Mouse (Mus musculus) C2C12 (cell line): ENCODE results near the gene Ppard. TPM values are rescaled to one million over a fixed set of nuclear protein-coding genes. Genes with fewer than 3 reads are reported as not detected.
"Not testable (repeated sequence)": the region's sequence is repeated elsewhere in the genome, so short reads cannot be mapped to it uniquely, and the experiment has no call there.

Experiments used
- H3K27me3 ChIP-seq: one replicate; pipeline ENCODE4 v1.6.1; 2011; ENCODE audit not compliant: control insufficient read depth, insufficient read depth, insufficient read length
- H3K36me3 ChIP-seq: one replicate; pipeline ENCODE4 v1.6.1; 2011; ENCODE audit not compliant: control insufficient read depth, insufficient read depth
- H3K4me3 ChIP-seq: one replicate; pipeline ENCODE4 v1.5.1; 2011; ENCODE audit warnings: mild to moderate bottlenecking, control low read depth; ENCODE audit not compliant: poor library complexity, insufficient read depth, severe bottlenecking
- H3K79me2 ChIP-seq: one replicate; pipeline ENCODE4 v1.6.1; 2011; ENCODE audit not compliant: control insufficient read depth, insufficient read depth
- H3K79me3 ChIP-seq: one replicate; pipeline ENCODE4 v1.6.1; 2011; ENCODE audit warnings: low read depth, control low read depth
- H3ac ChIP-seq: one replicate; pipeline ENCODE3; 2011; ENCODE audit warnings: low read depth; ENCODE audit not compliant: control insufficient read depth, insufficient read length
- CEBPB ChIP-seq: IDR thresholded peaks from one replicate; pipeline ENCODE4 v1.6.1; 2011; ENCODE audit warnings: low read depth, mild to moderate bottlenecking, control low read depth, moderate library complexity
- CTCF ChIP-seq: IDR thresholded peaks from one replicate; pipeline ENCODE4 v1.5.1; 2011; ENCODE audit not compliant: control insufficient read depth, insufficient read depth, insufficient read length
- FOSL1 ChIP-seq: IDR thresholded peaks from one replicate; pipeline ENCODE4 v1.8.0; 2011; ENCODE audit warnings: mild to moderate bottlenecking, low read length; ENCODE audit not compliant: poor library complexity, insufficient read depth, severe bottlenecking
- MAX ChIP-seq: IDR thresholded peaks from one replicate; pipeline ENCODE4 v1.6.1; 2011; ENCODE audit warnings: mild to moderate bottlenecking, control low read depth
- MYOD1 ChIP-seq: IDR thresholded peaks from one replicate; pipeline ENCODE4 v1.6.1; 2011; ENCODE audit warnings: low read depth; ENCODE audit not compliant: control insufficient read depth, insufficient read length
- MYOG ChIP-seq: IDR thresholded peaks from one replicate; pipeline ENCODE4 v1.6.1; 2011; ENCODE audit not compliant: control insufficient read depth, insufficient read length; ENCODE audit errors: extremely low read depth
- USF1 ChIP-seq: IDR thresholded peaks from one replicate; pipeline ENCODE4 v1.6.1; 2011; ENCODE audit warnings: low read depth, mild to moderate bottlenecking, control low read depth, moderate library complexity
- polyA plus RNA-seq: library from polyadenylated mRNA; unstranded; fragments of >200 nt; fragmentation: generic; extraction: Trizol; gene quantifications from one replicate; pipeline ENCODE4 v1.2.1, GENCODE M21; 2012; ENCODE audit warnings: missing spikeins

The Ppard gene
- polyA plus RNA-seq, 1 experiment = 24.7 TPM

DNA sequence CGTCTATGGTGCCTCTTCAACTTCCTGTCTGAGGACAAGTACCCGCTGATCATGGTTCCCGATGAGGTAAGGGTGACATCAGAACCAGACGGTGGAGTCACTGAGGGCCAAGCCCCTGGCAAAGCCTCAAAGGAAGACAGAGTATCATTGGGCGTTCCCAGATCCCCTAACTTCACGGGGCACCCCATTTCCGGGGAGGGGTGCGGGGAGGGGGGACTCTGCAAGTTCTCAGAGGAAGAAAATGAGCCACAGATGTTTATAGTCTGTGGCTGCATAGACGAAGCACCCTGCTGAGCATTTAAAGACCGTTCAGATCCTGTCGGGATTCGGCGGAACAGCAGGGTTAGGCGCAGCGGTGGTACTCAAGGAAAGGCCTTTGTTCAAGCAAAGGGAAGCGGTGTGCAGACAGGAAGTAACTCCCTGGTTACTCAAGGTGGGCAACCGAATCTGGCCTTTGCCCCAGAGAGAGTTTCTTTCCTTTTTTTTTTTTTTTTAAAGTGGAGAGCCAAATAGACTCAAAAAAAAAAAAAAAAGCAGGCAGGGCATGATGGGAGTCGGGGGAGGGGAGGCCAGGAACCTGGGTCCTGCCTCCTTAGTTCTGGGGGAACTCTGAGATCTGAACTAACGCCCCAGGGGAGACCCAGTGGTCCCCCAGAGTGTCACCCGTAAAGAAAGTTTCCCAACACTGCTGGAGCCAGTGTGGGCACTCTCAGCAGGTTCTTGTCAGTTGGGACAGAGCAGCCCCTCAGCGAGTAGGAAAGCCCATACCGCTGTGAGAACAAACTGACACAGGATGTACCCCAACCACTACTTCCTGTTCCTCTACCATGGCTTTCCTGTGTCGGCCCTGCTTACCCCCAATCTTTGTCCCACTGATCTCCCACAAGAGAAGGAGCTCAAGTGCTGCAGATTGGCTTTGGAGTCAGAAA, 14.5 kb upstream of the Ppard start:
- Histone ChIP-seq H3K36me3 (no peaks in the 10 kb centered on the region), H3K27me3 (no peaks in the 10 kb centered on the region), H3ac (no peak overlapping the region), H3K79me2 (no peaks in the 10 kb centered on the region), H3K79me3 (no peaks in the 10 kb centered on the region), H3K4me3 (no peak overlapping the region)
- no peak for TF ChIP-seq MYOG
- no peak for TF ChIP-seq CTCF
- no peak for TF ChIP-seq FOSL1
- TF ChIP-seq MYOD1 = no peak
- no peak for TF ChIP-seq CEBPB
- TF ChIP-seq USF1 = no peak
- TF ChIP-seq MAX = no peak

DNA sequence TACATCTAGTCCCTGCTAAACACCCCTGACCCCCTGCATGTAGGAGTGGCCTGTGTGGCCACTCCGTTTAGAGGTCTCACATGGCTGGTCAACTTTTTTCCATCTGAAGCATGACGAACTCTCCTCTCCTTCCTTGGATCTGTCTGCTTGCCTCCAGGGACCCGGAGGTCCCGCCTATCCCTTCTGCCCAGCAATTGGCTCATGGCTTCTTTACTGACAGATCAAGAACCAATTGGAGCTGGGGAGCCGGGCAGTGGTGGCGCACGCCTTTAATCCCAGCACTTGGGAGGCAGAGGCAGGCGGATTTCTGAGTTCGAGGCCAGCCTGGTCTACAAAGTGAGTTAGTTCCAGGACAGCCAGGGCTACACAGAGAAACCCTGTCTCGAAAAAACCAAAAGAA, 10.0 kb upstream of the Ppard start:
- H3K79me2 ChIP-seq, H3K36me3 ChIP-seq, H3K79me3 ChIP-seq, H3K27me3 ChIP-seq, H3ac ChIP-seq, H3K4me3 ChIP-seq: not testable (repeated sequence)

DNA sequence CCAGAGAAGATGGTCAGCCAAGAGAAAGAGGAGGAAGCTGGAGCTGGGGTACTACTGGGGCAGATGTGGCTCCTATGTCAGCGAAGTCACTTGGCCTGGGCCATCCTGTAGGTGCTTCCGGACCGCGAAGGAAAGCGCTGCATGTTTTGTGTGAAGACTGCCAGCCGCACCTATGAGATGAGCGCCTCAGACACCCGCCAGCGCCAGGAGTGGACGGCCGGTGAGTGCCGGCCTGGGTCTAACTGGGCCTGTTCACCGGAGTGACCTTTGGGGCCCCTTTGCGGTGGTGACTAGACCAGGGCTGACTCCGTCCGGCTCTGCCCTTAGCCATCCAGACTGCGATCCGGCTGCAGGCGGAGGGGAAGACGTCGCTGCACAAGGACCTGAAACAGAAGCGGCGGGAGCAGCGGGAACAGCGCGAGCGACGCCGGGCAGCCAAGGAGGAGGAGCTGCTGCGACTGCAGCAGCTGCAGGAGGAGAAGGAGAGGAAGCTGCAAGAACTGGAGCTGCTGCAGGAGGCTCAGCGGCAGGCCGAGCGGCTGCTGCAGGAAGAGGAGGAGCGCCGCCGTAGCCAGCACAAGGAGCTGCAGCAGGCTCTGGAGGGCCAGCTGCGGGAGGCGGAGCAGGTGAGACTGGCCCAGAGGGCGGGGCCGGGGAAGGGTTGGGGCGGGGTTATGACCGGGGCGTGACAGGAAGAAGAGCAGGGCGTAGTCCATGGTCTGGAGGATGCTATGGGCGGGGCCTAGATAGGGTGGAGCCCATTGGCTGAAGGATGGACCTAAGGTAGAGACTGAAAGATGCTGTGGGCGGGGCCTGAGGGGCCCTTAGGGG, 8.7 kb upstream of the Ppard start:
- H3K4me3 ChIP-seq = peak overlapping the region; percentile 26
- H3K79me2 ChIP-seq = no peaks in the 10 kb centered on the region
- TF ChIP-seq MAX (no peak), CTCF (peak; percentile 19), CEBPB (no peak), USF1 (no peak)
- H3K79me3 ChIP-seq = no peaks in the 10 kb centered on the region
- peak overlapping the region; percentile 86 for H3ac ChIP-seq
- H3K27me3 ChIP-seq = no peaks in the 10 kb centered on the region
- no peaks in the 10 kb centered on the region for H3K36me3 ChIP-seq

DNA sequence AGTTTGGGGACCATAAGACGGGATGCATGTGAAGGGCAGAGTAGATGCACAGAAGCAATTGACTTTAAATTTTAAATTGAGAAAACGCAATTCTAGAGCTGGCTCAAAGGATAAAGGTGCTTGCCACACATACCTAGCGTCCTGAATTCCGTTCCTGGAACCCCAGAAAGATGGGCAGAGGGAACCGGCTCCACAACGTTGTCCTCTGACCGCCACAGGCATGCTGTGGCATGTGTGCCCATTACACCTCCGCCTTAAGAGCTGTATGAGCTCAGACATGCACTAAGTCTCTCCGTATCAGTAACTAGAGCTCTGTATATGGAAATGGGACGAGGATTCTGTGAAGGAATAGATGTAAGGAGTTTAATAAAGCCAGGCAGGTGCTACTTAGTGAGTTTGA, 7.9 kb upstream of the Ppard start:
- no peaks in the 10 kb centered on the region for H3K79me2 ChIP-seq
- H3K4me3 ChIP-seq = no peak overlapping the region
- no peaks in the 10 kb centered on the region for H3K36me3 ChIP-seq
- H3K27me3 ChIP-seq = no peaks in the 10 kb centered on the region
- no peak overlapping the region for H3ac ChIP-seq
- H3K79me3 ChIP-seq = no peaks in the 10 kb centered on the region
- TF ChIP-seq FOSL1 (no peak), MYOG (no peak), USF1 (no peak)

DNA sequence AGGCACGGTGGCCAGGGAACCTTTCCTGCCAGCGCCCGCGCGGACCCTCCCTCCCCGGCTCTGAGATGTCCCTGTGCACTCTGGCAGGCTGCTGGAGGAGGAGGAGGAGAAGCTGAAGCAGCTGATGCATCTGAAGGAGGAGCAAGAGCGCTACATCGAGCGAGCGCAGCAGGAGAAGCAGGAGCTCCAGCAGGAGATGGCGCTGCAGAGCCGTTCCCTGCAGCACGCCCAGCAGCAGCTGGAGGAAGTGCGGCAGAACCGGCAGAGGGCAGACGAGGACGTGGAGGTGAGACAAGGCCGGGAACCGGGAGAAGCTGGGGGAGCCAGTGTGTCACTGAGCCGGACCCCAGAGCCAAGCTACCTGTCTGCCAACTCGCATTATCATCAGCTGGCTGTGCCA, 6.5 kb upstream of the Ppard start:
- H3ac ChIP-seq = peak overlapping the region; percentile 69

DNA sequence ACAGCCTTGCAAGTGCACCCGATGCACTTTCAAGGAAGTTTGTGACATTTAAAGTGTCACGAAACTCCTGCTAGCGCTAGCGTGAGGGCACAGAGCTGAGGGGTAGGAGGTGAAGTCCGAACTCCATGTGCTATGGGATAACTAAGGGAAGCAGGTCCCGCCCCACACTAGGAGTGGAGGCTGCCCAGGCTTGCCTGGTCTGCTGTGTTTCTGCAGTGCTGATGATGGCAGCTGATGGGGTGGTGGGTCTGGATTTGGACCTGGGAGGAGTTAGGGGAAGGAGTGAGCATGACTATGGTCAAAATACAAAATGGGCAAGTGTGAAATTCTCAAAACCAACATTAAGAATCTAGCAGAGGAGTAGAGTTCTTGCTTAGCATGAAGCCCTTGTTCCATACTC, 2.0 kb upstream of the Ppard start:
- no peaks in the 10 kb centered on the region for H3K27me3 ChIP-seq
- H3K79me3 ChIP-seq = peaks cover 24% of the 10 kb centered on the region
- TF ChIP-seq MAX (no peak), USF1 (no peak), FOSL1 (no peak), CEBPB (no peak), CTCF (no peak), MYOG (no peak), MYOD1 (no peak)
- no peak overlapping the region for H3K4me3 ChIP-seq
- peaks cover 29% of the 10 kb centered on the region for H3K79me2 ChIP-seq
- H3K36me3 ChIP-seq = no peaks in the 10 kb centered on the region
- H3ac ChIP-seq = no peak overlapping the region

More for the DNA sequence above, 6.5 kb upstream of the Ppard start:
- H3K79me3 ChIP-seq = no peaks in the 10 kb centered on the region
- TF ChIP-seq MYOG (no peak), MAX (peak; percentile 83), CTCF (peak; percentile 100)
- no peaks in the 10 kb centered on the region for H3K36me3 ChIP-seq
- H3K27me3 ChIP-seq = no peaks in the 10 kb centered on the region
- H3K79me2 ChIP-seq = no peaks in the 10 kb centered on the region
- no peak overlapping the region for H3K4me3 ChIP-seq
